Mouse (Mus musculus) liver, adult 2 months (tissue): ENCODE results near the gene Mrnip. TPM values are rescaled to one million over a fixed set of nuclear protein-coding genes. Genes with fewer than 3 reads are reported as not detected.

Source experiments
- DNase-seq: peaks from one replicate; pipeline ENCODE4 v3.0.0-alpha.2; 2011; ENCODE audit warnings: low read depth, low spot score; ENCODE audit errors: extremely low read depth
- H3K27ac ChIP-seq: fragments of 200-500 bp; replicated peaks from 2 replicates; pipeline ENCODE4 v1.5.1; 2012; ENCODE audit warnings: low read depth, mild to moderate bottlenecking, control low read depth, inconsistent platforms, low read length; ENCODE audit not compliant: insufficient read depth
- H3K27me3 ChIP-seq: fragments of 200-500 bp; 2 replicates; pipeline ENCODE4 v1.6.1; 2012; ENCODE audit warnings: mild to moderate bottlenecking, moderate library complexity, low read length, inconsistent platforms; ENCODE audit not compliant: control insufficient read depth, insufficient read depth
- H3K36me3 ChIP-seq: fragments of 200-500 bp; 2 replicates; pipeline ENCODE4 v1.6.1; 2012; ENCODE audit warnings: low read length, inconsistent platforms; ENCODE audit not compliant: control insufficient read depth, insufficient read depth
- H3K4me1 ChIP-seq: fragments of 200-500 bp; 2 replicates; pipeline ENCODE4 v1.6.1; 2011; ENCODE audit warnings: low read length; ENCODE audit not compliant: control insufficient read depth, insufficient read depth
- H3K4me3 ChIP-seq: fragments of 200-500 bp; 2 replicates; pipeline ENCODE4 v1.5.1; 2011; ENCODE audit warnings: low read depth, mild to moderate bottlenecking, control low read depth, low read length, moderate library complexity; ENCODE audit not compliant: insufficient read depth
- H3K79me2 ChIP-seq: fragments of 200-500 bp; 2 replicates; pipeline ENCODE4 v1.6.1; 2012; ENCODE audit warnings: inconsistent platforms, mild to moderate bottlenecking, low read length, moderate library complexity; ENCODE audit not compliant: control insufficient read depth, insufficient read depth
- H3K9ac ChIP-seq: fragments of 200-500 bp; 2 replicates; pipeline ENCODE4 v1.6.1; 2012; ENCODE audit warnings: low read depth, mild to moderate bottlenecking, control low read depth, inconsistent platforms, low read length
- CTCF ChIP-seq: fragments of 200-500 bp; IDR thresholded peaks from 2 replicates; pipeline ENCODE4 v1.5.1; 2011; ENCODE audit warnings: low read depth, low read length, control low read depth
- POLR2A ChIP-seq: fragments of 200-500 bp; IDR thresholded peaks from 2 replicates; pipeline ENCODE4 v1.6.1; 2011; ENCODE audit warnings: low read length, control low read depth; ENCODE audit not compliant: insufficient read depth; ENCODE audit errors: extremely low read depth
- WGBS: fragments of 180-500 bp; shearing (Covaris S2); methylation state at CpG from one replicate; pipeline ENCODE4 v1.1.7; 2018; 5-methylcytosine and 5-hydroxymethylcytosine counted together
- polyA plus RNA-seq: library from polyadenylated mRNA; depleted of rRNA; stranded (reverse); fragments of >200 nt; gene quantifications from 2 replicates; pipeline ENCODE4 v1.2.3, GENCODE M21; 2012
- total RNA-seq: library from RNA; depleted of rRNA; stranded (reverse); fragments of >200 nt; gene quantifications from 2 replicates; pipeline ENCODE4 v1.2.3, GENCODE M21; 2014

The Mrnip gene
- total and polyA plus RNA-seq, 2 experiments: 8.5 to 9.9 TPM

DNA sequence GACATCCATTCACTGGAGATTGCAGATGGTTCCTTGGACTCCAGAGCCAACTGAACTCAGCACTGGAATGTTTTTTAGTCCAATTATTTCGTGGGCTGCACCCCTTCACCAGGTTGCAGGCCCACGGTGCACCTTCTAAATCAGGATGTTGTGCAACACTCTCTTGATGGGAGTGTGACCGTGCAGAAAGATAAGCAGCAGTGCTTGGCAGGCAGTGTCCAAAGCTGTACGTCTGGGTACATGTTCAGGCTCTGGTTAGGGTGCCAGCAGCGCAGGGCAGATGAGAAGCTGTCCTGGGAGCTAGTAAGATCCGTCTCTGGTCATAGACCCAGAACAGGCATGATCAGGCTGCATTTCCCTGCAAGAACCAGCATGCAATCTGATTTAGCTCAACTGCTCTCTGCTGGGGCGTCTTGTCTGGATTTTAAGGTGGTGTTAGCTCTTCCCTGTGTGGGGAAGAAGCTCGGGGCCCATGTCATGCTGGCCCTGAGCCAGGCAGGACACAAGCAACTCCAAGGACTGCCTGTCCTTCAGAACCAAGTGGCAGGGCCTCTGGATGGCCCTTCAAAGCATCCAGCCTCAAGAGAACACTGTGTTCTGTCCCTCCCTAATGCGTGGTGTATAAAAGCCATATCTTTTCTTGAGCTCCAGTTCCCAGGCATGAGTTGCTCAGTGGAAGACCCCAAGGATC is 26.8 kb upstream of the Mrnip start:
- WGBS: 32% methylated on average over 9 of the region's 9 CpGs
- Histone ChIP-seq H3K79me2 (no peaks in the 10 kb centered on the region), H3K27ac (no peak overlapping the region), H3K4me1 (no peaks in the 10 kb centered on the region), H3K9ac (no peak overlapping the region), H3K36me3 (peaks cover 12% of the 10 kb centered on the region), H3K4me3 (no peak overlapping the region), H3K27me3 (no peaks in the 10 kb centered on the region)
- TF ChIP-seq CTCF: no peak
- TF ChIP-seq POLR2A: no peak
- DNase-seq: peak; percentile 79

DNA sequence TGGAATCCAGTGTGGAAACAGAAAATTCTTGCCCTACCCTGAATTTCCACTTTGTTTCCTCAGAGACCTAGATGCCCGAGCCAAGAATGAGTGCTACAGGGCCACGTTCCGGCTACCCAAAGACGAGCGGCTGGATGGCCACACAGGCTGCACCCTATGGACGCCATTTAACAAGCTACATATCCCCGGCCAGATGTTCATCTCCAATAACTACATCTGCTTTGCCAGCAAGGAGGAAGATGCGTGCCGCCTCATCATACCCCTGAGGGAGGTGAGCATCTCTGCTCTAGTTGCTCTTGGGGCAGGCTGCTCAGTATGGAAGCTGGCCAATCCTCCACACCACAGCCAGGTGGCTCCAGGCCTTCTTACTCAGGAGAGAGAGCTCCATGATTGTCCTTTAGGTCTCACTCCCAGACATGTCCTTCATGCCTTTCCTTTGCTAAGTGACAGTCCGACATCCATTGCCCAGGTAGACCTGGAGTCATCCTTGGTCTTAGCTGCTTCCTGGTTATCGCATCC is 26.2 kb upstream of the Mrnip start:
- Histone ChIP-seq H3K79me2 (no peaks in the 10 kb centered on the region), H3K27me3 (no peaks in the 10 kb centered on the region), H3K9ac (no peak overlapping the region), H3K36me3 (peaks cover 16% of the 10 kb centered on the region), H3K4me3 (no peak overlapping the region), H3K4me1 (no peaks in the 10 kb centered on the region), H3K27ac (no peak overlapping the region)
- 95% methylated on average over 11 of the region's 11 CpGs for WGBS
- DNase-seq: no peak
- TF ChIP-seq POLR2A (no peak), CTCF (no peak)

DNA sequence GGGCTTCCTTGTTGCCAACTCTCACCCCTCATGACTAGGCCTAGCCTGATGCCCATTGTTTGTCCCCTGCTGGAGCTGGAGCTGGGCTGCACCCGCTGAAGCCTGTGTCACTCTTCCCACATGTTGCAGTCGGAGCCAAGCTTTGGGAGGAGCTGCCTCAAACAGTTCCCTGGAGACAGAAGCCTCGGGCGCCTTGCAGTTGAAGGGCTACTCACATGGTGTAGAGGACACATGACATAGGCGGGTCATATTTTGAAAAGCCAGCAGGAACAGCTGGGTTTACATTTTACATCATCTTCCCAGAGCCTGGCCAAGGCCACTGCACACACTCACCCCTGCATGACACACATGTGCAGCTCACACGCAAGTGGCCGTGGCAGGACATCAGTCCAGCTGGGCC is 25.0 kb upstream of the Mrnip start:
- Histone ChIP-seq H3K9ac (no peak overlapping the region), H3K27ac (no peak overlapping the region), H3K36me3 (peaks cover 20% of the 10 kb centered on the region), H3K27me3 (no peaks in the 10 kb centered on the region), H3K4me1 (no peaks in the 10 kb centered on the region), H3K79me2 (no peaks in the 10 kb centered on the region), H3K4me3 (no peak overlapping the region)
- TF ChIP-seq CTCF: no peak
- no peak for TF ChIP-seq POLR2A
- DNase-seq: no peak
- 83% methylated on average over 7 of the region's 7 CpGs for WGBS

DNA sequence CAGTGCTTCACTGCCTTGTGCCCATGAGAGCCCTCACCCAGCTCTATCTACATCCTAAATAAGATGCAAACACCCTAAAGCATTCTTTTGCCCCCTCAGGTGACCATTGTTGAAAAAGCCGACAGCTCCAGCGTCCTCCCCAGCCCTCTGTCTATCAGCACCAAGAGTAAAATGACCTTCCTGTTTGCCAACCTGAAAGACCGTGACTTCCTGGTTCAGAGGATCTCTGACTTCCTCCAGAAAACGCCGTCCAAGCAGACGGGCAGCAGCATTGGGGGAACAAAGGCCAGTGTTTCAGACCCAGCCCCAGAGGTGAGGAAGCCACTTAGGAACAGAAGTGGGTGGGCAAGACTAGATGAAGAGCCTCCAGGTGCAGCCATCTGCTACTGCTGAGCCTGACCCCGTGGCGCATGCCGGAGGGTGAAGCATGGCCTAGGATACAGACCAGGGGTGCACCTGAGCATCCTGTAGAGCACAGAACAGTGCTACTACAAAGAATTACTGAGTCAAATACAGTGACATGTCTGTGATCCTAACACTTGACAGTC is 24.6 kb upstream of the Mrnip start:
- H3K4me1 ChIP-seq: no peaks in the 10 kb centered on the region
- no peak for TF ChIP-seq CTCF
- TF ChIP-seq POLR2A: no peak
- H3K4me3 ChIP-seq: no peak overlapping the region
- 87% methylated on average over 9 of the region's 9 CpGs for WGBS
- no peak overlapping the region for H3K9ac ChIP-seq
- H3K79me2 ChIP-seq: no peaks in the 10 kb centered on the region
- DNase-seq: no peak
- no peak overlapping the region for H3K27ac ChIP-seq
- peaks cover 20% of the 10 kb centered on the region for H3K36me3 ChIP-seq
- H3K27me3 ChIP-seq: no peaks in the 10 kb centered on the region

DNA sequence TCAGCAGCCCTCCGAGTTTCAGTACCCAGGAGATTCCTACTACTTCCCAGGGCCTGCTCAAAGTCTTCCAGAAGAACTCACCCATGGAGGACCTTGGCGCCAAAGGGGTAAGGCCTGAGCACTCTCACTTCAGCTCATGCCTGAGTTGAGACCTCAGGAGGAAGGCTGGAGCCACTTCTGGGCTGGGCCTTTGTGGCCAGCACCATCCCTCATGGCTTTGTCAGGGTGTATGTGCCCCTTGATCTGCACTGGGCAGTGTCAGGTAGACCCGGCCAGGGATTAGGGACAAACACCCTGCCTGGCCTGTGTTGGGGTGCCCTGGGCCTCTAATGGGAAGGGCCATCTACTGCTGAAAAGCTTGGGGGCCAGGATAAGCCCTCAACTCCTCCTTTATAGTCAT is 22.9 kb upstream of the Mrnip start:
- no peaks in the 10 kb centered on the region for H3K79me2 ChIP-seq
- no peaks in the 10 kb centered on the region for H3K4me1 ChIP-seq
- no peak overlapping the region for H3K9ac ChIP-seq
- H3K36me3 ChIP-seq: peaks cover 23% of the 10 kb centered on the region
- no peak for DNase-seq
- 91% methylated on average over 3 of the region's 3 CpGs for WGBS
- TF ChIP-seq POLR2A (no peak), CTCF (no peak)
- no peak overlapping the region for H3K4me3 ChIP-seq
- no peak overlapping the region for H3K27ac ChIP-seq
- H3K27me3 ChIP-seq: no peaks in the 10 kb centered on the region

- H3K27me3 ChIP-seq: no peaks in the 10 kb centered on the region
- no peak overlapping the region for H3K27ac ChIP-seq
- WGBS: 89% methylated on average over 9 of the region's 9 CpGs
- H3K4me3 ChIP-seq: no peak overlapping the region
- peaks cover 8% of the 10 kb centered on the region for H3K4me1 ChIP-seq
- peaks cover 23% of the 10 kb centered on the region for H3K36me3 ChIP-seq
- H3K9ac ChIP-seq: no peak overlapping the region
- H3K79me2 ChIP-seq: no peaks in the 10 kb centered on the region
- no peak for DNase-seq
- TF ChIP-seq CTCF: no peak
- no peak for TF ChIP-seq POLR2A
Measured at GRCm38 (mm10) chr11:50154166-50154565, 20.1 kb upstream of the Mrnip start.
